Mouse (Mus musculus) thymus, postnatal 0 days (tissue): Measurements from ENCODE around the gene Tcte2. TPM values are rescaled to one million over a fixed set of nuclear protein-coding genes. Genes with fewer than 3 reads are reported as not detected.
A peak's percentile ranks its signal among the peaks of the same experiment; 100 is the strongest.
"Not testable (repeated sequence)": the region's sequence is repeated elsewhere in the genome, so short reads cannot be mapped to it uniquely, and the experiment has no call there.

ENCODE experiments used
- DNase-seq: peaks from one replicate; pipeline ENCODE4 v3.0.0-alpha.2; 2015; ENCODE audit warnings: low spot score
- polyA plus RNA-seq: library from polyadenylated mRNA; unstranded; fragments of >200 nt; fragmentation: Nextera tagmentation; extraction: Ambion mirVana; gene quantifications from 2 replicates; pipeline ENCODE4 v1.2.1, GENCODE M21; 2015

Gene Tcte2
- polyA plus RNA-seq, 1 experiment from 2014 or later, result 0.77 TPM

DNA sequence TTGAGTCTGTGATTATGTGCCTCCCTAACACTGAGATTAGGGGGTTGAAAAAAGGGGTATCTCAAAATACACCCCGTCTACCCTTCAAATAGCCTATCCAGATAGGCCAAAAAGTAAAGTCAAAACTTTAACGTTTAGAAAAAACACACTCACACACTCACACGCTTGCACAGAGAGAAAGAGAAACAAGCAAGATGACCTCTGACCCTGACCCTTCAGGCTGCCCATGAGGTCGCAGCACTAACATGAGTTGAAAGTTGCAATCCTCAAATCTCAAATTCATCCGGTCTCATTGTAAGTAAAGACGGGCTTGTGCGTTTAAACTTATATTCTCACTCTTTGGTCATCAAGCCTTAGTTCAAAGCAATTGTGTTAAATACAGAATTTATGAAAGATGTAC, 77.4 kb downstream of the Tcte2 start:
- DNase-seq, result no peak

DNA sequence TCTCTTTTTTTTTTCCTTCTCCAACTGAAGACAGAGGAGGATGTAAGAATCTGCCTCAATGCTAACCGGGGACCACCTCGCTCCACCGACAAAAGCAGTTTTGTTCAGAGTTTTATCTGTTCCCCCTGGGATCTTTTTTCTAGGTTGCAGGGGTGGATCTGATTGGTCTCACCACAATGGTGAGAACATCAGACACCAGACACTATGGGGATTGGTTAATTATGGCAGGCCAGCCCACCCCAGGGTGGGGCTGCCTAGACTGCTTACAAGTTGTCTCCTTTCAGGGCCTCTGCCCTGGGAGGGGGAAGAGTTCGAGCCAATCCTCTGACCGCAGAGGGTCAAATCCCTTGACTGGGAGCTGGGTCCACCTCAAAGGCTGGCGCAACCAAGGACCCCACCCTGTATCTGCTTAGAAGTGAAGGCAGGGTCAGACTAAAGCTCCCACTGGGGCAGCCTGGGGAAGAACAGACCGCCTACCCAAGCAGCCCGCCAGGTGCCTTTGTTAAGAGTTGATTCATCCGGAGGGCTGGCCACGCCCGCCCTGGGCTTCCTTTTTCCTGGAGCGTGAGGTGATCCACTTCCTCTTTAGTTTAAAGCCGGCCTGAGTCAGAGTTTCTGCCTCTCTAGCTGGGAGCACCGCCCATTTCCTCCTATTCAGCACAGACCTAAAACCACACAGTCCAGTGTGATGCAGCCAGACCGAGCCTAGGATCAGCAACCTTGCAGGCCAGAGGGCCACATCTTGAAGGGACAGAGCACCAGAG, 78.0 kb downstream of the Tcte2 start:
- peak; percentile 82 for DNase-seq

DNA sequence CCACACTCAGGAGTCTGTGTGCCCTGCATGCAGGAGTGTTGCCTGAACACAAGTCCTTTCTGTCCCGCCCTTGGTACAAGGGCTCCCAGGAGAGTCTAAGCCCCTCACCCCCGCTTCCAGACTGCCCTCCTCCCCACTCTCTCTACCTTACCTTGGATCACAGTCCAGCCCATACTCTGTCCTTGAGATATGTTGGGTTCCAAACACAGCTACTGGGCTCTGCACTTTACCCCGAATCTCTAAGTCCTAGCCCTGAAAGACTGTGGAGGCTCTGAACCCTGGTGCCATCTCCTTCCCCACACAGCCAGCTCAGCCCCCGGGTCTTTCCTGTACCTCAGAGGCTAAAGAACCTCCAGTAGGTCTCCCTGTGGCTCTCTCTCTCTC, 78.6 kb downstream of the Tcte2 start:
- DNase-seq, result no peak

DNA sequence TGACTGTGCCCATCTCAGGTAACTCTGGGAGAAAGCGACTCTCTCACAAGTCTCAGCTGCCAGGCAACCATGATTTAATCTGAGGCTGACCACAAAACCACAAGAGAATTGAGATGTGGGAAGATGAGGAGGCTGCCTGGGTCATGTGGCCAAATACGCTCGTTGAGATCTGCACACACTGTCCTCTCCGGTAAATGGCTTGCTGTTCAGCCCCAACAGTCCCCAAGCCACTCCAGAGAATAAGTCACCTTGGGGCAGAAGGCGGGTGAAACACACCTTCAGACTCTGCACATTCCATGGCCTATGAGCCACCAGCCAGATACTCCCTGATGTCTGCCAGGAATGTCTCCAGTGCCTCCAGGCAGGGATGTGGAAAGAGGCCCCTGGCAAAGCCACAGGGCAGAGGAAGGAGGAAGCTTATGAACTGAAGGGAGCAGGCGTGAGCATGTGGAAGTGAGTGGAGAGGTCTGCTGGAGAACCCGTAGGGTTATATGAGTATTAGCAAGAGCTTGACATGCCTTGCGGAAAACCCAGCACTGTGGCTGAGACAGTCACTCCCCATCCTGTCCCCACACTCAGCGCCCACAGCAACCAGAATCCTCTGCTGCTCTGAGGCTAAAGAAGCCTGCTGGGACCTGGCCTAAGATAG, 79.1 kb downstream of the Tcte2 start:
- DNase-seq, result peak; percentile 35

DNA sequence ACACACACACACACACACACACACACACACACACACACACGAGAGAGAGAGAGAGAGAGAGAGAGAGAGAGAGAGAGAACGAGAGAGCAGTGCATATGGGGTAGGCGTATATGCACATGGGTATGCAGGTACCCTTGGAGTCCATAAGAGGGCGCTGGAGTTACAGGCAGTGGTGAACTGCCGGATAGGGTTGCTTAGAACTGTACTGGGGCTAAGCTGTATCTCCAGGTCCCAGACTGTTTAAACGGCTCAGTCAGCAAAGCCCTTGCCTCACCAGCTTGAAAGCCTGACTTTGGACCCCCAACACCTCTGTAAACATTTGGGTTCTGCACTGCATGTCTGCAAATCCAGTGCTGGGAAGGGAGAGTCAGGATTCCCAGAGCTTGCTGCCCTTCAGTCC, 79.9 kb downstream of the Tcte2 start:
- DNase-seq, result no peak

DNA sequence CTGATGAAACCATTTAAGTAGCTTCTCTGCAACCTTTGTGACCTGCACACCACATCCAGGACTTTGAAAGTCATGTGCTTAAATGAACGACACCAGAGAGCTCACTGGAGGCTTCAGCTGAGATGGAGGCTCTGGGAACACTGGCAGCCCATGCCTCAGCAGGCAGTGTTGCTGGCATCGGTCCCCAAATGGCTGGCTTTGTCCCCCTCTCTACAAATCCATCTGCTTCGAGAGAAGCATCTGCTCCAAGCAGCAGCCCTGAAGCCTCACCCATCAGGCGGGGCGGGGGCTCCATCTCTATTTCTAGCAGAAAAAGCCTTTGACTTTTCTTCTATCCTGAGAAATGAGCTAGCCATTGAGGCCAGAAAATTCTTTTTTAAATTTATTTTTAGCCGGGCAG, 80.5 kb downstream of the Tcte2 start:
- DNase-seq, result no peak

DNA sequence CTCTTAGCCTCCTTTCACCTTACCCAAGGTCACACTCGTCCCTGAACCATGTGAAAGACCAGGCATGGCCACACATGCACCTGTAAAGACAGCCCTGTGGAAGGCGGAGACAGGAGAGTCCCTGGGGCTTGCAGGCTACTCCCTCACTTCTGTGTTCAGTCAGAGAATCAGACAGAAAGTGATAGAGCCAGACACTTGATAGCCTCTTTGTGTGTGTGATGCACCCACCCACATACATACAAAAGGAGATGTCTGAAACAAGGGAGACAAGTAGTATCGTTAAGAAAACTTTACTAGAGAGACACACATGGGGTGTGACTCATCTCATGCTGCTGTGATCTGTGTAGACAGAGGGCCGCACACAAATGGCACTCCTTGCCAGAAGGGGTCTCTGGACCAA, 81.3 kb downstream of the Tcte2 start:
- DNase-seq, result no peak

DNA sequence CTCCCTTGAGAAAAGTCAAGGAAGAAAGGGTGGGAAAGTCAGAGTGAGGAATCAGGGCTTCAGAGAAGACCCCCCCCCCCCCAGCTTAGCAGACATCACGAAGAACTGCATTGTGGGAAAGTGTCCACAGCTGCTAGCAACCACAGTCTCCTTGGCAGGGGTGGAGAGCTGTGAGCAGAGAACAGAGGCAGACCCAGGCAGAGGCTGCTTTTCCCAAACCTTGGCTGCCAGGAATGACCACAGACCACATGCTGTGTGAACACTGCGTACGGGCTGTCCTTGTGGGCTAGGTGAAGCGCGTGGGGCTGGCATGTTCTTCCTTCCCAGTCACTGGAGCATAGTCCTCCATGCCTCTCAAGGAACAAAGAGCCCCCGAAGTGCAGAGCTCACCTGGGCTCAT, 81.9 kb downstream of the Tcte2 start:
- DNase-seq, result no peak

DNA sequence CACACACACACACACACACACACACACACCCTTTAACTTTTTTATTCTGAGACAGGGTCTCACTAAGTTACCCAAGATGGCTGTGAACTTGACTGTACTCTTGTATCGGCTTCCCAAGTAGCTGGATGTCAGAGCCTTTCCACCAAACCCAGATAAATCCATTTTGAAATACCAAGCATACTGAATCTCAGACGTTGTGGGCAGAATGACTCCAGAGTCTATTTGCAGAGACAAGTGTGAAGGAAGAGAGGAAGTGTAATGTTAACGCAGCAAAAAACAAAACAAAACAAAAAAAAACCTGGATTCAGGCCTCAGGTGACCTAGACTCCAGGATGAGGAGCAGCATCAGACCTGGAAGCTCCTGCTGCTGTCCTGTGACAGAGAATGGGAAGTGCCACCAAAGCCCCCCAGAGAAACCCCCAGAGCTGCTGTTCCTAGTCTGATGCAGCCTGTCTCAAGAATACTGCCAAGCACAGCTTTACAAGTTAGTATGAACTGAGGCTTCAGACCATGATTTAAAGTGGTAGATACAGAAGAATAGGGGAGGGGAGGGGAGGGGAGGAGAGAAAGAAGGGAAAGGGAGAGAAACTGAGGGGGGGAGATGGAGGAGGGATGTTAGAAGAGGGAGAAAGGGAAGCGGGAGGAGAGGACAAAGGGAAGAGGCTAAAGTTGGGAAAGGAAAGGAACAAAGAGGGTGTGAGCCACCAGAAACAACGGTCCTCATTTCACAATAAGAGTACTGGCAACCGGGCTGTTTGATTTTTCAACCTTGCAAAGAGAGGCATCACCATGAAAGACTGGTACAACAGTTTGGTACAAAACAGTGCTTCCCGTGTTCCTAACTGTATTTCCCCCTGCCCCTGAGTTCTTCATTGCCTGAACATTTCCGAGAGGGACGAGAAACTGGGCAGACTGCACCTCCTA, 84.1 kb downstream of the Tcte2 start:
- no peak for DNase-seq

DNA sequence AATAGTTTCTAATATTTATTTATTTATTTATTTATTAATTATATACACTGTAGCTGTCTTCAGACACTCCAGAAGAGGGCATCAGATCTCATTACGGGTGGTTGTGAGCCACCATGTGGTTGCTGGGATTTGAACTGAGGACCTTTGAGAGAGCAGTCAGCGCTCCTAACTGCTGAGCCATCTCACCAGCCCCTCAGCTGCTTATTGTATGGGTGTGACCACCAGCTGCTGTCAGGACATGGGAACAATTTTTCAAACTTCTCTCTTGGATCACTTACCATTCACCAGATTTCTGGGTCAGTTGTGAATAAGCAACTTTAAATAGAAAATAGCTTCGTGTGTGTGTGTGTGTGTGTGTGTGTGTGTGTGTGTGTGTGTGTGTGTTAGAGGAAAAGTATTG, 85.5 kb downstream of the Tcte2 start:
- DNase-seq, result not testable (repeated sequence)

DNA sequence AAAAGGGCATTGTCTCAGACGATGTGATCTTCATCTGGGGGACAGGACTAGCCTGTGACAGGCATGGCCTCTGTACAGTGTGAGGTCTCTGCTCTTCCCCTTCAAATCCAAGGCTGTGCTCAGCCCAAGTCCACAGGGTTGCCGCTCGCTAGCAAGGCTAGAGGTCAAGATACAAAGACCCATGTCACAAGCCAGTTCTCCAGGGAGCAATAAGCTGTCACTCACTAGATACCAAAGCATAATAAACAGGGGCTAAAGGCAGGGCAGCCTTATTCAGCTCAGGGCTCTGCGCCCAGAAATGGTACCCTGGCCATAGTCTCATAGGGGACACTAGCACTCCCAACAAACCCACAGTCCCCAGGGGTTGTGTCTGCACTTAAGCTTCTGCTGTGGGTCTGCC, 86.0 kb downstream of the Tcte2 start:
- DNase-seq, result no peak

DNA sequence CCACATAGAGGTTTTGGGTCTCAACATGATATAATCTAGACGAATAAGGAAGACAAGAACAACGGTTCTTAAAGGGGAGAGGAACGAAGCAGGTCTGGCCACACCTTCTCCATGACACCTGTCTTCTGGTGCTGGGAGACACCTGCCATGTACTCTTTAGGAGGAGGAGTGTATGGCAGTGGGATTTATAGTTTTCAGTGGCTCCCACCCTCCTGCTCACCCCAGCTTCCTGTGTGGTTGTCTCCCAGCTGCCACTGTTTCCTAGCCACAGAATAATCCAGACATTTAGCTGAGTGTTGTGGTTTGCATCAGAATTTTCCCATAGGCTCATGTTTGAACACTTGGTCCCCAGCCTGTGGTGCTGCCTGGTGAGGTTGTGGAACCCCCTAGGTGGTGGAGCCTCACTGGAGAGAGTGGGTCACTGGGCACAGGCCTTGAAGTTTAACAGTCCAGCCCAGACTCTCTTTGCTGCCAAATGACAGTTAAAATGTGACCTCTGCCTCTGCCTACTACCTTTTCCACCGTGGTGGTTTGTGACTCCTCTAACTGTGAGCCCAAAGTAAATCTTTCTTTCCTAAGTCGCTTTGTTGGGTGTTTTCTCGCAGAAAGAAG, 86.8 kb downstream of the Tcte2 start:
- peak; percentile 41 for DNase-seq

DNA sequence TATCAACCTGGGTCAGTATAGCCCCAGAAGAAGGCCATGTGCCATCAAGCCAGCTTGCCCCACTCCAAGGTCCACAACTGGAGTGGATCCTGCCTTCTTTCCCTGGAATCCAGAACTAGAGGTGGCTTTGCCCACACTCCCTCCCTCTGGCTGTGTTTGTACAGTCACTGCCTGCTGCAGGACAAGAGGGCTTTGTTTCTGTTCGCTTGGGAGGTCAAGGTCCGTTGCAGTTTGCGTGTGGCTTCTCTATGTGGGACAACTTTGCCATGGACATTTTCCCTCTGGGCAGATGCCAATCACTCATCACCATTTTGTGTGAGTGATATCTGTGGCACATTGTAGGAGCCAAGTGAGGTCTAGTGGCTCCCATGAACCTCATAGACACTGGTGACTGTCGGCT, 89.9 kb downstream of the Tcte2 start:
- no peak for DNase-seq

DNA sequence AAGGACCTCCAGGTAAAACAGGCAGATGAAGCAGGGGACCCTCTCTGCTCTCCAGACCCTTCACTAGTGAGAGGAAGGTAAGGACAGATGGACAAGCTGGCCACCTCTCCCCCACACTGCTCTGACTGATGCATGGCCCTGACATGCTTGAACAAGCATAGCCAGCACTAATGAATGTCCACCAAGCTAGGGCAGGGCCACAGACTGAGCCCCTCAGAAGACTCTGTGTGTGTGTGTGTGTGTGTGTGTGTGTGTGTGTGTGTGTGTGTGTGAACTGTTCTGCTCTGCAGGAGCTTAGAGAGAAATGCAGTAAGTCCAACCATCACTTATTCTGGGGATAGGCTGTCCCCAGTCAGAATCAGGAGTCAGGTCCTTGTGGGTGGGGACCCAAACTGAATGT, 91.4 kb downstream of the Tcte2 start:
- DNase-seq, result no peak

DNA sequence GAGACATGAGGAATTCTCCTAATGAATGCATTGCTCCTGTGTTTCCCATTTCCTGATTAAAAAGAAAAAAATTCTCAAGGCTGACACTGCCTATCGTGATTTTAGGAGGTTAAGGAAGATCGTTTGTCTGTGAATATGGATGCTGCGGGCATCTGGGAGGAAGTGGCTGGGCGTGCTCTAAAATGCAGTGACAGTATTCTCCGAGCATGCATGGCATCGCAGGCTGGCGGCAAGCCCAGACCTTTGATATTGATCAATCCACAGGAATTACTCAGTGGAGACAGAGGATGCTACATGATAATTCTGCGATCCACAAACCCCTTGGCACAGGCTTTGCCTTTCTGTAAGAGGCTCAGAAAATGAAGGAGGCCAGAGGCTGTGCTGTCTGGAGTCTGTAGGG, 92.4 kb downstream of the Tcte2 start:
- DNase-seq, result no peak

DNA sequence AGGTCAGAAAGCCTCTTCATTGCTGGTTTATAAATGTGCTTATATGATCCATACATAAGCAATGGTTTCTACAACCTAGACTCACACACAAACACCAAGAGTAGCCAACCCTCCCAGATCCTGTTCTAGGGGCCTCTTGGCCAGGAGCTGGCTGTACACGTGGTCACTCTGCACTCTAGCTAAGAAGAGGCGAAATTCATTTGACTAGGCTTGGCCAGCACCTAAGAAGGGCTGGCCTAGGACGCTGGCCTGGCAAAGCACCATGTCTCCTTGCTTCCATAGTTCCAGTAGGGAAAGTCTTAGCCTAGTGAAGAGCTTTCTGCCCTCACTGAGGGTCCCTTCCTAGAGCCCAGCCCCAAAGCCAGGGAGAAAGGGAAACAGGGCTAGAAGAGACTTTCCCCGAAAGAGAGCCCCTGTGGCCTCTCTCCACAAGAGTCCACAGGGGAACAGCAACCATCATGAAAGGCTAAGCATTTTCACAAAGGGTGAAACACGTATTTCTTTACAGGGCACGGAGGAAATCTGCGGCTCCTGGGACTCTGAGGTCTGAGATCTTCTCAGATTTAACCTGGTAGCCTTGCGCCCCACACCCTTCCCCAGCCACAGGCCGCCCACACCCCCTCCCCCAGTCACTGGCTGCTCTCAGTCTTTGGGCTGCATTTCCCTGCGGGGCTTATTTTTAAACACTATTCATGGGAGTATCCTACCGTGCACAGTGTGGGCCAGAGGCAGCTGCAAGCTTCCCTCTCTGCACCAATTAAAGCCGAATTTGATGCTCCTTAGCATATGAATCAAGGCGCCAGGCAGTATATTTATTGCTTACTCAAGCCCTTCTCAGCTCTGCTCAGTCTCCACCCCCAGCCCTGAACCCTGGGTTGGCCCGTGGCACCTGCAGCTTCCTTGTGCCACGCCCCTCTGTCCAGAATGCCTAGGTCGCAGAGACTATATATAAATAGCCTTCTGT, 93.3 kb downstream of the Tcte2 start:
- peak; percentile 51 for DNase-seq

DNA sequence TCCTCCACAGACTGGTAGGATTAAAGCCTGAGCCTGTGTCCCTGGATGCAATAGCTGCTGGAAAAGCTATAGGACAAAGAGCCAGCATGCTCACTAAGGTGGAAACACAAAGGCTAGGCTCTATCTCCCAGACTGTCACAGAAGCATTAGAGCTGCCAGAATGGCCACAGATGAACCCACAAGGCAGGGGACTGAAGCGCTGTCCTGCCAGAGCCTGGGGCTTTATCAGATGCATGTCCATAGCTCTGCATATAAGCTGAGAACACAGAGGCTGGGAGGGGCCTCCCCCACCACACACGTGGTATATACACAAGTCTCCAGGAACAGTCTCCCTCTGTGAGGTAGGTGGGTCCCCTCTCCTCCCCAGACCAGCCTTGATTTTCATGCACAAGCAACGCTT, 94.6 kb downstream of the Tcte2 start:
- no peak for DNase-seq

DNA sequence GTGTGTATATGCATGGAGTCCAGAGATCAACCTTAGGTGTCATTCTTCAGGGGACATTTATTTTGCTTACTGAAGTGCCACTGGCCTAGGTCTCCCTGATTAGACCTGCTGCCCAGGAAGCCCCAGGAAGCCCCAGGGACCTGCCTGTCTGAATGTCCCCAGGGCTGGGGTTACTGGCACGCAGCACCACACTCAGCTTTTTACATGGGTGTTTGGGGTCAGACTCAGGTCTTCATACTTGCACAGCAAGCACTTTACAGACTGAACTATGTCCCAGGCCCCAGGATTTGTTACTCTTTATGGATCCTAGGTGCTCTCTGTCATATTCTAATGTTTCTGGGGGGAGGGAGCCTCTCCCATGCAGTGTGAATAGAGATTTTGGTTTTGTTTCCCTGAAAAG, 95.9 kb downstream of the Tcte2 start:
- no peak for DNase-seq

DNA sequence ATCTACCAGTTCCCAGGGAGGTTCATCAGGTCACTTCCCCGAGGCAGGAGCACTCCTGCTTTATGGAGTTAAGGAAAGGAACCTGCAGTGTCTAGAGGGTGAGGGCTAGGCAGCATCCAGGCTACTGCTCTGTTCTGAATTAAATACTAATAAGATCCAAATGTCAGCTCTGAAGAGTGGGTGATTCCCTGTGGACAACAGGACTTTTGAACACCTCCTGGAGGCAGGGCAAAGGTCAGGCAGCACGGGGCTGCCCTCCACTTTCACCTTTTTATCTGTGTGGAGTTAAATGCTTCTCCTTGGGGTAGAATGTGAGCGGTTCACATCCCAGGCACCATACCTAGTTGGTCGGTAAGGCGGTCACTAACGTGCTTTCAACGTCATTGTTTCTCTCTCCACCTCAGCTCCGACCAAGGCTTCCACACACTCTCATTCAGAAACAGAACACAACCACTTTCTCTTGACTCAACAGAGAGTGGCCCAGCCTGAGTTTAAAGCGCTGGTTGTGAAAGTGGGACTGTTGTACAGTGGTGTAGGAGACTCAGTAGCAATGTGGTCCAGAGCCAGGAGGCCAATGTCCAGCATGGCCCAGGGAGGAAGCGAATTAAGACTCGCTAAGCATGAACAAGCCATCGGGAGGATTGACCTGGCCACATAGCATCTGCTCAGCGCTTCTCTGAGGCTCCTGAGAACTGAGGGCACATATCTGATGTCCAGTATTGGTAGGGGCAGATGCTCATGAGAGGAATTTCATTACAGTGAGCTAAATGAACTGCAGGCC, 98.0 kb downstream of the Tcte2 start:
- no peak for DNase-seq
